Mouse (Mus musculus) neural tube, embryonic 11.5 days (tissue): ENCODE measurements around the gene Gorasp2. TPM values are rescaled to one million over a fixed set of nuclear protein-coding genes. Genes with fewer than 3 reads are reported as not detected.

Experiments used
- ATAC-seq: fragments of 200-750 bp; cut with Nextera tagmentation; 2 replicates; pipeline ENCODE4 v1.8.0; 2017; ENCODE audit warnings: moderate number of reproducible peaks, mild to moderate bottlenecking, moderate TSS enrichment, moderate library complexity; ENCODE audit not compliant: insufficient read depth, low FRiP score, low TSS enrichment
- DNase-seq: peaks from one replicate; pipeline ENCODE4 v3.0.0-alpha.2; 2015; ENCODE audit warnings: low spot score
- H3K27ac ChIP-seq: fragments of 300-500 bp; sonication (generic); 2 replicates; pipeline ENCODE4 v1.5.1; 2014; ENCODE audit warnings: low read depth, mild to moderate bottlenecking, low read length
- H3K27me3 ChIP-seq: fragments of 300-500 bp; sonication (generic); 2 replicates; pipeline ENCODE4 v1.6.1; 2014; ENCODE audit warnings: mild to moderate bottlenecking, low read length, mixed read lengths; ENCODE audit not compliant: control insufficient read depth, insufficient read depth
- H3K36me3 ChIP-seq: fragments of 300-500 bp; sonication (generic); 2 replicates; pipeline ENCODE4 v1.6.1; 2014; ENCODE audit warnings: mild to moderate bottlenecking, low read length, moderate library complexity, mixed read lengths; ENCODE audit not compliant: control insufficient read depth, insufficient read depth
- H3K4me1 ChIP-seq: fragments of 300-500 bp; sonication (generic); 2 replicates; pipeline ENCODE4 v1.6.1; 2014; ENCODE audit warnings: low read length, mixed read lengths; ENCODE audit not compliant: control insufficient read depth, insufficient read depth
- H3K4me2 ChIP-seq: fragments of 300-500 bp; sonication (generic); 2 replicates; pipeline ENCODE4 v1.6.1; 2014; ENCODE audit warnings: low read depth, mild to moderate bottlenecking, moderate library complexity
- H3K4me3 ChIP-seq: fragments of 300-500 bp; sonication (generic); 2 replicates; pipeline ENCODE4 v1.5.1; 2014; ENCODE audit warnings: low read depth, low read length
- H3K9ac ChIP-seq: fragments of 300-500 bp; sonication (generic); 2 replicates; pipeline ENCODE4 v1.6.1; 2014; ENCODE audit warnings: mild to moderate bottlenecking, low read length
- H3K9me3 ChIP-seq: fragments of 300-500 bp; sonication (generic); 2 replicates; pipeline ENCODE4 v1.6.1; 2016; ENCODE audit warnings: low read length; ENCODE audit not compliant: control insufficient read depth
- WGBS: fragments of 180-500 bp; shearing (Covaris S2); extraction: QIAGEN DNeasy Blood & Tissue Kit; methylation state at CpG from one replicate; pipeline ENCODE4 v1.1.7; 2014; 5-methylcytosine and 5-hydroxymethylcytosine counted together
- polyA plus RNA-seq: library from polyadenylated mRNA; unstranded; fragments of >200 nt; fragmentation: Nextera tagmentation; extraction: Ambion mirVana; gene quantifications from 2 replicates; pipeline ENCODE4 v1.2.1, GENCODE M21; 2014

Gorasp2 gene
- polyA plus RNA-seq = 159 and 166 TPM in 2 replicates

GRCm38 (mm10) chr2:70660887-70661714 is at the start of gene Gorasp2:
Gene Gorasp2, plus strand, starts transcription at chr2:70661576.
- Histone ChIP-seq H3K9me3 (no peaks in the 10 kb centered on the region), H3K4me2 (peak within 1 kb of the TSS; percentile 77), H3K36me3 (no peaks in the 10 kb centered on the region), H3K4me3 (peak within 1 kb of the TSS; percentile 88), H3K9ac (peak within 1 kb of the TSS; percentile 96), H3K27me3 (no peaks in the 10 kb centered on the region), H3K27ac (peak within 1 kb of the TSS; percentile 82), H3K4me1 (no peaks in the 10 kb centered on the region)
- DNase-seq (peak; percentile 99), ATAC-seq (peak; percentile 95)
- WGBS = under 1% methylated on average over 64 of the region's 64 CpGs

GRCm38 (mm10) chr2:70614745-70615351 is 46.5 kb upstream of the Gorasp2 start:
- H3K27me3 ChIP-seq = no peaks in the 10 kb centered on the region
- DNase-seq = no peak
- 87% methylated on average over 7 of the region's 7 CpGs for WGBS

GRCm38 (mm10) chr2:70616076-70616475 is 45.3 kb upstream of the Gorasp2 start:
- Histone ChIP-seq H3K9me3 (no peaks in the 10 kb centered on the region), H3K36me3 (no peaks in the 10 kb centered on the region), H3K4me3 (no peak overlapping the region), H3K4me2 (no peak overlapping the region), H3K27me3 (no peaks in the 10 kb centered on the region), H3K9ac (no peak overlapping the region), H3K4me1 (no peaks in the 10 kb centered on the region), H3K27ac (no peak overlapping the region)
- DNase-seq (no peak), ATAC-seq (no peak)
- WGBS = 88% methylated on average over 2 of the region's 2 CpGs

More at GRCm38 (mm10) chr2:70614745-70615351, 46.5 kb upstream of the Gorasp2 start:
- Histone ChIP-seq H3K27ac (no peak overlapping the region), H3K9ac (no peak overlapping the region), H3K4me1 (no peaks in the 10 kb centered on the region), H3K36me3 (no peaks in the 10 kb centered on the region), H3K9me3 (no peaks in the 10 kb centered on the region), H3K4me2 (no peak overlapping the region), H3K4me3 (no peak overlapping the region)
- ATAC-seq = no peak

GRCm38 (mm10) chr2:70616617-70617016 is 44.8 kb upstream of the Gorasp2 start:
- DNase-seq (no peak), ATAC-seq (no peak)
- no peaks in the 10 kb centered on the region for H3K4me1 ChIP-seq
- no peaks in the 10 kb centered on the region for H3K36me3 ChIP-seq
- no peaks in the 10 kb centered on the region for H3K27me3 ChIP-seq
- no peaks in the 10 kb centered on the region for H3K9me3 ChIP-seq
- 62% methylated on average over 3 of the region's 3 CpGs for WGBS
- H3K27ac ChIP-seq = no peak overlapping the region
- H3K4me2 ChIP-seq = no peak overlapping the region
- no peak overlapping the region for H3K9ac ChIP-seq
- no peak overlapping the region for H3K4me3 ChIP-seq

GRCm38 (mm10) chr2:70619232-70619835 is 42.0 kb upstream of the Gorasp2 start:
- Histone ChIP-seq H3K27ac (no peak overlapping the region), H3K9ac (no peak overlapping the region), H3K4me3 (no peak overlapping the region), H3K9me3 (no peaks in the 10 kb centered on the region), H3K27me3 (no peaks in the 10 kb centered on the region), H3K4me2 (no peak overlapping the region), H3K4me1 (no peaks in the 10 kb centered on the region), H3K36me3 (no peaks in the 10 kb centered on the region)
- no peak for ATAC-seq
- DNase-seq = no peak
- 77% methylated on average over 6 of the region's 6 CpGs for WGBS

- Histone ChIP-seq H3K36me3 (no peaks in the 10 kb centered on the region), H3K4me1 (no peaks in the 10 kb centered on the region), H3K27ac (no peak overlapping the region), H3K4me3 (no peak overlapping the region), H3K27me3 (no peaks in the 10 kb centered on the region), H3K9me3 (no peaks in the 10 kb centered on the region), H3K4me2 (no peak overlapping the region), H3K9ac (no peak overlapping the region)
- DNase-seq (peak; percentile 74), ATAC-seq (no peak)
- 30% methylated on average over 6 of the region's 6 CpGs for WGBS
Observed at GRCm38 (mm10) chr2:70620225-70620624, 41.2 kb upstream of the Gorasp2 start.

- Histone ChIP-seq H3K36me3 (no peaks in the 10 kb centered on the region), H3K4me1 (no peaks in the 10 kb centered on the region), H3K9me3 (no peaks in the 10 kb centered on the region), H3K4me3 (no peak overlapping the region), H3K27ac (no peak overlapping the region), H3K27me3 (no peaks in the 10 kb centered on the region), H3K4me2 (no peak overlapping the region), H3K9ac (no peak overlapping the region)
- ATAC-seq (no peak), DNase-seq (no peak)
- WGBS = 70% methylated on average over 4 of the region's 4 CpGs
Observed at GRCm38 (mm10) chr2:70622244-70622643, 39.1 kb upstream of the Gorasp2 start.

- Histone ChIP-seq H3K36me3 (no peaks in the 10 kb centered on the region), H3K4me2 (no peak overlapping the region), H3K4me1 (no peaks in the 10 kb centered on the region), H3K27me3 (no peaks in the 10 kb centered on the region), H3K4me3 (no peak overlapping the region), H3K27ac (no peak overlapping the region), H3K9me3 (no peaks in the 10 kb centered on the region), H3K9ac (no peak overlapping the region)
- DNase-seq (no peak), ATAC-seq (no peak)
- 64% methylated on average over 7 of the region's 7 CpGs for WGBS
Observed at GRCm38 (mm10) chr2:70625761-70626160, 35.6 kb upstream of the Gorasp2 start.
